Mouse (Mus musculus) liver, embryonic 11.5 days (tissue): ENCODE measurements around the gene Ccdc121. TPM values are rescaled to one million over a fixed set of nuclear protein-coding genes. Genes with fewer than 3 reads are reported as not detected.

ENCODE experiments used
- ATAC-seq: fragments of 200-750 bp; cut with Nextera tagmentation; replicated peaks from 2 replicates; pipeline ENCODE4 v1.8.0; 2017; ENCODE audit warnings: moderate number of reproducible peaks, mild to moderate bottlenecking, moderate TSS enrichment, moderate library complexity; ENCODE audit not compliant: low FRiP score
- DNase-seq: peaks from one replicate; pipeline ENCODE4 v3.0.0-alpha.2; 2017; ENCODE audit warnings: low spot score
- H3K27ac ChIP-seq: fragments of 300-500 bp; sonication (generic); 2 replicates; pipeline ENCODE4 v1.5.1; 2014; ENCODE audit warnings: mild to moderate bottlenecking, low read depth, low read length, control low read depth
- H3K27me3 ChIP-seq: fragments of 300-500 bp; sonication (generic); replicated peaks from 2 replicates; pipeline ENCODE4 v1.6.1; 2014; ENCODE audit warnings: low read length, mixed read lengths; ENCODE audit not compliant: control insufficient read depth, insufficient read depth
- H3K36me3 ChIP-seq: fragments of 300-500 bp; sonication (generic); 2 replicates; pipeline ENCODE4 v1.6.1; 2014; ENCODE audit warnings: mild to moderate bottlenecking, low read length, moderate library complexity, mixed read lengths; ENCODE audit not compliant: control insufficient read depth, insufficient read depth
- H3K4me1 ChIP-seq: fragments of 300-500 bp; sonication (generic); replicated peaks from 2 replicates; pipeline ENCODE4 v1.6.1; 2014; ENCODE audit warnings: low read length, mixed read lengths; ENCODE audit not compliant: control insufficient read depth, insufficient read depth
- H3K4me2 ChIP-seq: fragments of 300-500 bp; sonication (generic); 2 replicates; pipeline ENCODE4 v1.6.1; 2014; ENCODE audit warnings: mild to moderate bottlenecking, control low read depth, moderate library complexity
- H3K4me3 ChIP-seq: fragments of 300-500 bp; sonication (generic); 2 replicates; pipeline ENCODE4 v1.5.1; 2014; ENCODE audit warnings: low read depth, low read length, control low read depth
- H3K9ac ChIP-seq: fragments of 300-500 bp; sonication (generic); 2 replicates; pipeline ENCODE4 v1.6.1; 2014; ENCODE audit warnings: low read depth, low read length, control low read depth
- H3K9me3 ChIP-seq: fragments of 300-500 bp; sonication (generic); 2 replicates; pipeline ENCODE4 v1.6.1; 2016; ENCODE audit warnings: low read length, inconsistent platforms, mixed read lengths; ENCODE audit not compliant: control insufficient read depth
- WGBS: fragments of 180-500 bp; shearing (Covaris S2); extraction: QIAGEN DNeasy Blood & Tissue Kit; methylation state at CpG from one replicate; pipeline ENCODE4 v1.1.7; 2014; 5-methylcytosine and 5-hydroxymethylcytosine counted together
- polyA plus RNA-seq: library from polyadenylated mRNA; unstranded; fragments of >200 nt; fragmentation: Nextera tagmentation; extraction: Ambion mirVana; gene quantifications from 2 replicates; pipeline ENCODE4 v1.2.1, GENCODE M21; 2014

The Ccdc121 gene
- polyA plus RNA-seq, 1 experiment from 2014 or later: not detected

- no peak overlapping the region for H3K9ac ChIP-seq
- H3K27me3 ChIP-seq: peaks cover 2% of the 10 kb centered on the region; the same call in 1 of the 2 replicates
- DNase-seq (no peak), ATAC-seq (no peak)
- H3K4me3 ChIP-seq: no peak overlapping the region
- H3K9me3 ChIP-seq: no peaks in the 10 kb centered on the region
- 66% methylated on average over 5 of the region's 5 CpGs for WGBS
- no peaks in the 10 kb centered on the region for H3K36me3 ChIP-seq
- no peaks in the 10 kb centered on the region for H3K4me1 ChIP-seq
- no peak overlapping the region for H3K4me2 ChIP-seq
- H3K27ac ChIP-seq: no peak overlapping the region
Observed at GRCm38 (mm10) chr1:181543711-181544383, 32.6 kb upstream of the Ccdc121 start.

GRCm38 (mm10) chr1:181539846-181540769 lies 28.9 kb upstream of the Ccdc121 start:
- no peak overlapping the region for H3K27ac ChIP-seq
- H3K4me2 ChIP-seq: no peak overlapping the region
- no peak for DNase-seq
- WGBS: 52% methylated on average over 22 of the region's 22 CpGs
- no peaks in the 10 kb centered on the region; the same call in 1 of the 2 replicates for H3K4me1 ChIP-seq
- no peak overlapping the region for H3K9ac ChIP-seq
- H3K36me3 ChIP-seq: no peaks in the 10 kb centered on the region
- peaks cover 2% of the 10 kb centered on the region; the same call in 1 of the 2 replicates for H3K27me3 ChIP-seq
- no peaks in the 10 kb centered on the region for H3K9me3 ChIP-seq
- ATAC-seq: no peak
- no peak overlapping the region for H3K4me3 ChIP-seq

GRCm38 (mm10) chr1:181537627-181538525 lies 26.6 kb upstream of the Ccdc121 start:
- WGBS: 85% methylated on average over 9 of the region's 9 CpGs
- no peaks in the 10 kb centered on the region for H3K27me3 ChIP-seq
- no peaks in the 10 kb centered on the region; the same call in 1 of the 2 replicates for H3K4me1 ChIP-seq
- ATAC-seq (no peak), DNase-seq (no peak)
- no peak overlapping the region for H3K9ac ChIP-seq
- no peaks in the 10 kb centered on the region for H3K36me3 ChIP-seq
- no peak overlapping the region for H3K4me3 ChIP-seq
- H3K4me2 ChIP-seq: no peak overlapping the region
- no peak overlapping the region for H3K27ac ChIP-seq
- H3K9me3 ChIP-seq: no peaks in the 10 kb centered on the region

GRCm38 (mm10) chr1:181535165-181535873 lies 24.1 kb upstream of the Ccdc121 start:
- H3K27me3 ChIP-seq: no peaks in the 10 kb centered on the region
- no peaks in the 10 kb centered on the region for H3K9me3 ChIP-seq
- no peak overlapping the region for H3K4me3 ChIP-seq
- WGBS: 58% methylated on average over 10 of the region's 10 CpGs
- DNase-seq (no peak), ATAC-seq (no peak)
- no peak overlapping the region for H3K27ac ChIP-seq
- H3K4me1 ChIP-seq: no peaks in the 10 kb centered on the region; the same call in 1 of the 2 replicates
- H3K9ac ChIP-seq: no peak overlapping the region
- H3K4me2 ChIP-seq: no peak overlapping the region
- no peaks in the 10 kb centered on the region for H3K36me3 ChIP-seq

- Histone ChIP-seq H3K4me2 (no peak overlapping the region), H3K9ac (no peak overlapping the region), H3K4me3 (no peak overlapping the region), H3K36me3 (no peaks in the 10 kb centered on the region), H3K27me3 (no peaks in the 10 kb centered on the region), H3K9me3 (no peaks in the 10 kb centered on the region), H3K27ac (no peak overlapping the region), H3K4me1 (no peaks in the 10 kb centered on the region)
- 60% methylated on average over 4 of the region's 4 CpGs for WGBS
- ATAC-seq (no peak), DNase-seq (no peak)
Observed at GRCm38 (mm10) chr1:181529368-181529767, 18.1 kb upstream of the Ccdc121 start.

DNA sequence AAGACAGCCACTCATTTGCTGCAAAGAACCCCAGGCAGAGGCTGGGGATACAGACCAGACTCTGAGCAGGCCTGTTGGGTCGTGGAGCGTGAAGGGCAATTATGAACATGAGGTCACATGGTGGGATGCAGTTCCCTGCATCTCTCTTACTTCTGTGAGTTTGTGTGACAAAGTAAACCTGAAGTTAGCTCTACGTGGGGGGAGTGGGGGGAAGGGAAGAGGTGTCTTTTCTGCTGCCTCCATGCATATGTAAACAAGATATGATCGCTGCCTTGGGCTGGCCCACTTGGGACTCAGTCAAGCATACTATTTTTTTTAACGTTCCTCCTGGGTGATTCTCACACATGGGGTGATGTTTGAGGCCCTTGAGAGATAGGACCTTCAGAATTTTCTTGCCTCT lies 14.7 kb upstream of the Ccdc121 start:
- no peaks in the 10 kb centered on the region for H3K4me1 ChIP-seq
- no peaks in the 10 kb centered on the region for H3K27me3 ChIP-seq
- WGBS: 67% methylated on average over 5 of the region's 5 CpGs
- H3K9ac ChIP-seq: no peak overlapping the region
- DNase-seq (no peak), ATAC-seq (no peak)
- H3K9me3 ChIP-seq: no peaks in the 10 kb centered on the region
- H3K4me2 ChIP-seq: no peak overlapping the region
- H3K36me3 ChIP-seq: no peaks in the 10 kb centered on the region
- H3K27ac ChIP-seq: no peak overlapping the region
- H3K4me3 ChIP-seq: no peak overlapping the region

DNA sequence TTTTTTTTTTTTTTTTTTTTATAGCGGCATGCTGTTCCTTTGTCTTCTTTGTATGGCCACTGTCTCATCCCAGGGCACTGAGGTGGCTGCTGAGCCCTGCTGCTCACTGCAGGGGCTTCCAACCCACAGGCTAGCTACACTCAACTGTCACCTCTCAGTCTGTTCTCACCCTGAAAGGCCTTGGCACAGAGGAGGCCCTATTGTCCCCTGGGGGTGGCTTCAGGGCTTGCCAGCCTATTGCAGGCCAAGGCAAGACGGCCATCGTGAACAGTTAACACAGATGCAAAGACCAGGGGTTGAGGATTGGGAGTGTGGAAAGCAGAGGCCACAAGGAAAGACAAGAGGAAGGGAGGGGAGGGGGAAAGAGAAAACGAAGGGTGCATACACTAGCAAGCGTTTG lies 12.6 kb upstream of the Ccdc121 start:
- 72% methylated on average over 5 of the region's 5 CpGs for WGBS
- no peaks in the 10 kb centered on the region for H3K27me3 ChIP-seq
- no peak for ATAC-seq
- H3K4me1 ChIP-seq: no peaks in the 10 kb centered on the region
- no peak overlapping the region for H3K9ac ChIP-seq
- H3K27ac ChIP-seq: no peak overlapping the region
- H3K36me3 ChIP-seq: no peaks in the 10 kb centered on the region
- no peak overlapping the region for H3K4me2 ChIP-seq
- H3K4me3 ChIP-seq: no peak overlapping the region
- DNase-seq: no peak
- H3K9me3 ChIP-seq: no peaks in the 10 kb centered on the region
